Mouse (Mus musculus) forebrain, embryonic 14.5 days (tissue): Measurements from ENCODE around the gene Gm9833. TPM values are rescaled to one million over a fixed set of nuclear protein-coding genes. Genes with fewer than 3 reads are reported as not detected.
"Not testable (repeated sequence)": the region's sequence is repeated elsewhere in the genome, so short reads cannot be mapped to it uniquely, and the experiment has no call there.

Source experiments
- ATAC-seq: fragments of 200-750 bp; cut with Nextera tagmentation; 2 replicates; pipeline ENCODE4 v1.8.0; 2017; ENCODE audit warnings: mild to moderate bottlenecking, moderate library complexity
- DNase-seq: peaks from one replicate; pipeline ENCODE4 v3.0.0-alpha.2; 2015; ENCODE audit warnings: low spot score
- H3K27ac ChIP-seq: fragments of 300-500 bp; sonication (generic); 2 replicates; pipeline ENCODE4 v1.5.1; 2014; ENCODE audit warnings: low read depth, mild to moderate bottlenecking, control low read depth, low read length, moderate library complexity
- H3K27me3 ChIP-seq: fragments of 300-500 bp; sonication (generic); replicated peaks from 2 replicates; pipeline ENCODE4 v1.6.1; 2014; ENCODE audit warnings: low read length, control low read depth, mixed read lengths; ENCODE audit not compliant: control insufficient read depth, insufficient read depth
- H3K36me3 ChIP-seq: fragments of 300-500 bp; sonication (generic); 2 replicates; pipeline ENCODE4 v1.6.1; 2014; ENCODE audit warnings: low read length, control low read depth; ENCODE audit not compliant: control insufficient read depth, insufficient read depth
- H3K4me1 ChIP-seq: fragments of 300-500 bp; sonication (generic); 2 replicates; pipeline ENCODE4 v1.6.1; 2014; ENCODE audit warnings: antibody characterized with exemption, low read length, control low read depth; ENCODE audit not compliant: control insufficient read depth, insufficient read depth
- H3K4me2 ChIP-seq: fragments of 300-500 bp; sonication (generic); 2 replicates; pipeline ENCODE4 v1.6.1; 2014; ENCODE audit warnings: mild to moderate bottlenecking, control low read depth, low read length
- H3K4me3 ChIP-seq: fragments of 300-500 bp; sonication (generic); 2 replicates; pipeline ENCODE4 v1.5.1; 2014; ENCODE audit warnings: low read depth, low read length, control low read depth
- H3K9ac ChIP-seq: fragments of 300-500 bp; sonication (generic); 2 replicates; pipeline ENCODE4 v1.6.1; 2014; ENCODE audit warnings: mild to moderate bottlenecking, low read length, control low read depth, moderate library complexity
- H3K9me3 ChIP-seq: fragments of 300-500 bp; sonication (generic); replicated peaks from 2 replicates; pipeline ENCODE4 v1.6.1; 2016; ENCODE audit warnings: low read length, control low read depth, mixed read lengths; ENCODE audit not compliant: control insufficient read depth
- WGBS: fragments of 180-500 bp; shearing (Covaris S2); extraction: QIAGEN DNeasy Blood & Tissue Kit; methylation state at CpG from one replicate; pipeline ENCODE4 v1.1.7; 2014; 5-methylcytosine and 5-hydroxymethylcytosine counted together
- polyA plus RNA-seq: library from polyadenylated mRNA; unstranded; fragments of >200 nt; fragmentation: Nextera tagmentation; extraction: Ambion mirVana; gene quantifications from 2 replicates; pipeline ENCODE4 v1.2.1, GENCODE M21; 2014

Gene Gm9833
- 8.1 and 10.1 TPM in 2 replicates for polyA plus RNA-seq

GRCm38 (mm10) chr3:10087994-10088393 lies at the start of gene Gm9833:
Gm9833 (plus strand) TSS chr3:10088110.
- H3K36me3 ChIP-seq, H3K4me1 ChIP-seq, H3K9ac ChIP-seq, H3K27ac ChIP-seq, DNase-seq, H3K9me3 ChIP-seq, H3K27me3 ChIP-seq: not testable (repeated sequence)
- 34% methylated on average over 30 of the region's 38 CpGs for WGBS
- peak; percentile 23; the same call in 1 of the 2 replicates for ATAC-seq
- Histone ChIP-seq H3K4me3 (peak within 1 kb of the TSS; percentile 14; the same call in 1 of the 2 replicates), H3K4me2 (peak within 1 kb of the TSS; percentile 34; the same call in 1 of the 2 replicates)

GRCm38 (mm10) chr3:10070070-10070469 lies 17.8 kb upstream of the Gm9833 start:
- H3K4me2 ChIP-seq: no peak overlapping the region
- no peak overlapping the region for H3K27ac ChIP-seq
- H3K9ac ChIP-seq: no peak overlapping the region
- no peaks in the 10 kb centered on the region for H3K4me1 ChIP-seq
- no peaks in the 10 kb centered on the region for H3K9me3 ChIP-seq
- no peaks in the 10 kb centered on the region for H3K36me3 ChIP-seq
- DNase-seq (no peak), ATAC-seq (no peak)
- no peaks in the 10 kb centered on the region for H3K27me3 ChIP-seq
- no peak overlapping the region for H3K4me3 ChIP-seq

GRCm38 (mm10) chr3:10075826-10076225 lies 12.1 kb upstream of the Gm9833 start:
- Histone ChIP-seq H3K9me3 (no peaks in the 10 kb centered on the region), H3K27ac (no peak overlapping the region), H3K36me3 (no peaks in the 10 kb centered on the region), H3K27me3 (no peaks in the 10 kb centered on the region), H3K4me2 (no peak overlapping the region), H3K4me3 (no peak overlapping the region), H3K9ac (no peak overlapping the region), H3K4me1 (no peaks in the 10 kb centered on the region)
- ATAC-seq (no peak), DNase-seq (no peak)

- Histone ChIP-seq H3K9me3 (no peaks in the 10 kb centered on the region), H3K4me3 (no peak overlapping the region), H3K27me3 (no peaks in the 10 kb centered on the region), H3K9ac (no peak overlapping the region), H3K4me2 (no peak overlapping the region), H3K27ac (no peak overlapping the region), H3K36me3 (no peaks in the 10 kb centered on the region), H3K4me1 (no peaks in the 10 kb centered on the region)
- ATAC-seq (no peak), DNase-seq (no peak)
- 88% methylated on average over 6 of the region's 6 CpGs for WGBS
Observed at GRCm38 (mm10) chr3:10077096-10077841, 10.6 kb upstream of the Gm9833 start.

GRCm38 (mm10) chr3:10078113-10078512 lies 9.8 kb upstream of the Gm9833 start:
- no peaks in the 10 kb centered on the region for H3K36me3 ChIP-seq
- H3K9ac ChIP-seq: no peak overlapping the region
- H3K4me3 ChIP-seq: no peak overlapping the region
- H3K9me3 ChIP-seq: no peaks in the 10 kb centered on the region
- ATAC-seq (no peak), DNase-seq (no peak)
- H3K27me3 ChIP-seq: no peaks in the 10 kb centered on the region
- H3K4me1 ChIP-seq: no peaks in the 10 kb centered on the region
- H3K4me2 ChIP-seq: no peak overlapping the region
- 85% methylated on average over 2 of the region's 2 CpGs for WGBS
- H3K27ac ChIP-seq: no peak overlapping the region

GRCm38 (mm10) chr3:10081336-10081735 lies 6.6 kb upstream of the Gm9833 start:
- H3K27me3 ChIP-seq: no peaks in the 10 kb centered on the region
- H3K4me3 ChIP-seq: no peak overlapping the region
- H3K9me3 ChIP-seq: no peaks in the 10 kb centered on the region
- H3K4me2 ChIP-seq: no peak overlapping the region
- H3K9ac ChIP-seq: no peak overlapping the region
- H3K27ac ChIP-seq: no peak overlapping the region
- H3K4me1 ChIP-seq: no peaks in the 10 kb centered on the region
- H3K36me3 ChIP-seq: no peaks in the 10 kb centered on the region
- 73% methylated on average over 5 of the region's 5 CpGs for WGBS
- DNase-seq: no peak
- no peak for ATAC-seq

GRCm38 (mm10) chr3:10081911-10082541 lies 5.9 kb upstream of the Gm9833 start:
- H3K27me3 ChIP-seq: no peaks in the 10 kb centered on the region
- H3K4me3 ChIP-seq: no peak overlapping the region
- H3K36me3 ChIP-seq: no peaks in the 10 kb centered on the region
- no peak overlapping the region for H3K27ac ChIP-seq
- WGBS: 61% methylated on average over 6 of the region's 6 CpGs
- H3K4me1 ChIP-seq: no peaks in the 10 kb centered on the region
- no peak overlapping the region for H3K9ac ChIP-seq
- H3K9me3 ChIP-seq: no peaks in the 10 kb centered on the region
- no peak for ATAC-seq
- DNase-seq: peak; percentile 24
- H3K4me2 ChIP-seq: no peak overlapping the region

- Histone ChIP-seq H3K4me3 (no peak overlapping the region), H3K9ac (no peak overlapping the region), H3K4me1 (no peaks in the 10 kb centered on the region), H3K4me2 (no peak overlapping the region), H3K27me3 (no peaks in the 10 kb centered on the region), H3K36me3 (no peaks in the 10 kb centered on the region), H3K9me3 (no peaks in the 10 kb centered on the region), H3K27ac (no peak overlapping the region)
- ATAC-seq: no peak
- WGBS: 72% methylated on average over 4 of the region's 4 CpGs
- DNase-seq: no peak
Observed at GRCm38 (mm10) chr3:10082545-10083062, 5.3 kb upstream of the Gm9833 start.

GRCm38 (mm10) chr3:10084102-10084501 lies 3.8 kb upstream of the Gm9833 start:
- no peak for ATAC-seq
- Histone ChIP-seq H3K9ac (no peak overlapping the region), H3K4me3 (no peak overlapping the region), H3K27me3 (no peaks in the 10 kb centered on the region), H3K9me3 (no peaks in the 10 kb centered on the region), H3K36me3 (no peaks in the 10 kb centered on the region), H3K4me1 (no peaks in the 10 kb centered on the region), H3K27ac (no peak overlapping the region), H3K4me2 (no peak overlapping the region)
- WGBS: 82% methylated on average over 3 of the region's 3 CpGs
- no peak for DNase-seq
